Mouse (Mus musculus): Measurements from ENCODE around the gene As3mt. TPM values are rescaled to one million over a fixed set of nuclear protein-coding genes. Genes with fewer than 3 reads are reported as not detected.
"Not testable (repeated sequence)": the region's sequence is repeated elsewhere in the genome, so short reads cannot be mapped to it uniquely, and the experiment has no call there.

Gene As3mt
- polyA plus RNA-seq, 1 experiment from 2014 or later, result 40.1 TPM

DNA sequence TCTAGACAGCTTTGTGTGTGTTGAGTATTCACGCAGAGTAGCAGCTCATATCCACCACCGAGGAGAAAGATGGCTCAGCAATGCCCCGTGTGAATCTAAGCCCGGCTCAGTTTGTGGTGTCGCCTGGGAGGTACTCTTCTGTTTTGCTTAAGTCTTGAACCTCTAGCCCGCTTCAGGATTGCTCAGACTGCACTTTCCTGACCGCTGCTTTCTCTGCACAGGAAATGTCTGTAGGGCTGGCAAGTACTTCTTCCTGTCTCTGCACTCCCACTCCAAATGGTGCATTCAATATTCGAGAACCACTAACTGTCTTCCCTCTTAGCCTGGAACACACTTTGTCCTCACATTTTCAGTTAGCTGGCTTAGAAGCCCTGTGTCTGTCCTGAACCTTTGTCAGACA lies 51.8 kb downstream of the As3mt start:
- ATAC-seq (ENCODE audit: low FRiP score), result no peak
- Histone ChIP-seq H3K27ac (no peak overlapping the region), H3K4me3 (replicated peaks; ENCODE audit: low read length) (no peak overlapping the region), H3K27me3 (ENCODE audit: control insufficient read depth, insufficient read depth, low read length) (peaks cover 6% of the 10 kb centered on the region; the same call in 1 of the 2 replicates), H3K9ac (no peak overlapping the region), H3K36me3 (replicated peaks; ENCODE audit: control insufficient read depth, insufficient read depth) (no peaks in the 10 kb centered on the region), H3K9me3 (ENCODE audit: control insufficient read depth, low read length) (no peaks in the 10 kb centered on the region), H3K4me2 (replicated peaks) (no peak overlapping the region), H3K4me1 (replicated peaks; ENCODE audit: control insufficient read depth, insufficient read depth, low read length) (peaks cover 19% of the 10 kb centered on the region)
- no peak for DNase-seq (ENCODE audit: low spot score)
- WGBS, result 66% methylated on average over 8 of the region's 8 CpGs

DNA sequence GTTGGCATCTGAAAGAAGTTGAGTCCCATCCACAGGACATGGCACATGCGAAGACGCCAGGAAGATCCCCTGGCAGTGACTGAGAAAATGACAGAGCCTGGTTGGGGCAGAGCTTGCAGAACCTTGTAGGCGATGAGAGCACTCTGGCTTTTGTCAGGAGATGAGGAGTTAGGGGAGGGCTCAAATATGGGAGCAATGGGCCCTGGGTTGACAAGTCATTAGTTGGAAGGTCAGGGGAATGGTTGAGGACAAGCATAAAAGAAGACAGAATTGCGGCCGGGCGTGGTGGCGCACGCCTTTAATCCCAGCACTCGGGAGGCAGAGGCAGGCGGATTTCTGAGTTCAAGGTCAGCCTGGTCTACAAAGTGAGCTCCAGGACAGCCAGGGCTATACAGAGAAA lies 52.7 kb downstream of the As3mt start:
- not testable (repeated sequence) for H3K27ac ChIP-seq; H3K4me2 ChIP-seq (replicated peaks); DNase-seq (ENCODE audit: low spot score); H3K4me3 ChIP-seq (replicated peaks; ENCODE audit: low read length); H3K27me3 ChIP-seq (ENCODE audit: control insufficient read depth, insufficient read depth, low read length); ATAC-seq (ENCODE audit: low FRiP score); H3K36me3 ChIP-seq (replicated peaks; ENCODE audit: control insufficient read depth, insufficient read depth); H3K9ac ChIP-seq; H3K9me3 ChIP-seq (ENCODE audit: control insufficient read depth, low read length)
- H3K4me1 ChIP-seq (replicated peaks; ENCODE audit: control insufficient read depth, insufficient read depth, low read length), result peaks cover 27% of the 10 kb centered on the region
- 81% methylated on average over 10 of the region's 10 CpGs for WGBS

DNA sequence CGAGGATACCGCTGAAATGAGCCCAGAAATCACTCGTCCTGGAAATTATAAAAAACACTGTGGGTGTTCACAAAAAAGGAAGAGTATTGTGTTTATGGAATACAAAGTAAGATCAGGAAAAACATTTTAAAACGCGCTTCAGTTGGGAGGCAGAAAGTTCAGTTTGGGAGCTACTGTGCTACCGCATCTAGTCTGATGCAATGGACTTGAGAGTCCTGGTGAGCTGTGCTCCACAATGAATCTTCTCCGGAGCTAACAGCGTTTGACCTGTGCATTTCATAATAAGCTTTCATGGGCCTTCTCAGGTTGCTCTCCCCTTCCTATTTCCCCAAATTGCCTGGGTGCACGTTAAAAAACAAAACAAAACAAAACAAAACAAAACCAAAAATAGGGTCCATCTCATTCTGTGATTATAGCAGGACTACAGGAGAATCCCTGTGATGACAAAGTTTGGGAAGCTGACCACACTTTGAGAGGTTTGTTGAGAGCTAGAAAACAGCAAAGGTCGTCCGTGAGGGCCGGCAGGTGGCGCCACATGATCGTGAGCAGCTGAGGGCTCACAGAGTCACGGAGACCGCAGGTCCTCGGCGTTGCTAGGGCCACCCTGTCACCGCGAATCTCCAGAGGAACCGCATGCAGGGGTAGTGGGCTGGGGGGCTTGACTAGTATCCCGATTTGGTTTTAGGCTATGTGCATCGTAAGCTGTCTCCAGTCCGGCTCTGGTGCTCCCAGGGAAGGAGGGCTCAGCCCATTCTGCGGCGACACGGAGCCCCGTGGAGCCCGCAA lies 53.3 kb downstream of the As3mt start:
- Histone ChIP-seq H3K27me3 (ENCODE audit: control insufficient read depth, insufficient read depth, low read length) (peaks cover 7% of the 10 kb centered on the region; the same call in 1 of the 2 replicates), H3K27ac (peak overlapping the region; percentile 51; the same call in 1 of the 2 replicates), H3K9ac (no peak overlapping the region), H3K4me3 (replicated peaks; ENCODE audit: low read length) (peak overlapping the region; percentile 84), H3K4me1 (replicated peaks; ENCODE audit: control insufficient read depth, insufficient read depth, low read length) (peaks cover 32% of the 10 kb centered on the region), H3K36me3 (replicated peaks; ENCODE audit: control insufficient read depth, insufficient read depth) (no peaks in the 10 kb centered on the region), H3K4me2 (replicated peaks) (peak overlapping the region; percentile 99), H3K9me3 (ENCODE audit: control insufficient read depth, low read length) (no peaks in the 10 kb centered on the region)
- 18% methylated on average over 29 of the region's 29 CpGs for WGBS
- ATAC-seq (ENCODE audit: low FRiP score) (peak; percentile 65), DNase-seq (ENCODE audit: low spot score) (peak; percentile 86)

DNA sequence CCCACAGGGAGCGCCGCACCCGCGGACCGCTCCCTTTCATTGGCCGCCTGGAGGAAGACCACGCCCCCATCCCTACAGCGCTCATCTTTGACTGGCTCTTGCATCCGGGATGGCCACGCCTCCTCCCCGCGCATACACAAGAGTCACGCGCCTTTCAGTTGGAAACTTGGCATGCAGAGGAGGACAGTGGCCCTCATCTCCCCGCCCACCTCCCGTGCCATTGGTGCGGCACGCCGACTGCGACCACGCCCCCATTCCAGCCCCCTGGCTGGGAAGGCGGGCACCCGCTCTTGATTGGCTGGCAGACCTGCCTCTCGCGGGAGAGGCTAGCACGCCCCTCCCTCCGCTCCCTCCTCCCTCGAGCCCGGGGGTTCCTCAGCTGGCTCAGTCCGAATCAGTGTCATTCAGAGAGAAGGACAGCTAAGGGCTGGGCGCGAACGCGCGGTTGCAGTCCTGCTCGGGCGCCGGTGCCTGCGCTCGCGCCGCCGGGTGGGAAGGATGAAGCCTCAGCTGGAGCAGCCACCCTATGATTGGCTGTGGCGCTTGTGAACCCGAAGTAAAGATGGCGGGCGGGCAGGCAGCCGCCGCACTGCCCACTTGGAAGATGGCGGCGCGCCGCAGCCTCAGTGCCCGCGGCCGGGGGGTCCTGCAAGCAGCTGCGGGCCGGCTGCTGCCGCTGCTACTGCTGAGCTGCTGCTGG lies 54.1 kb downstream of the As3mt start, which contains the start of gene Cnnm2:
Gene Cnnm2 (plus strand): TSS at position 350 of the 700 bp plus-strand sequence.
- Histone ChIP-seq H3K4me3 (replicated peaks; ENCODE audit: low read length) (peak within 1 kb of the TSS; percentile 84), H3K4me1 (replicated peaks; ENCODE audit: control insufficient read depth, insufficient read depth, low read length) (peaks cover 38% of the 10 kb centered on the region), H3K36me3 (replicated peaks; ENCODE audit: control insufficient read depth, insufficient read depth) (no peaks in the 10 kb centered on the region), H3K27ac (peak within 1 kb of the TSS; percentile 93), H3K9me3 (ENCODE audit: control insufficient read depth, low read length) (no peaks in the 10 kb centered on the region), H3K4me2 (replicated peaks) (peak within 1 kb of the TSS; percentile 99), H3K27me3 (ENCODE audit: control insufficient read depth, insufficient read depth, low read length) (peaks cover 7% of the 10 kb centered on the region; the same call in 1 of the 2 replicates), H3K9ac (peak within 1 kb of the TSS; percentile 79)
- DNase-seq (ENCODE audit: low spot score) (peak; percentile 98), ATAC-seq (ENCODE audit: low FRiP score) (peak; percentile 97)
- WGBS, result under 1% methylated on average over 57 of the region's 59 CpGs

DNA sequence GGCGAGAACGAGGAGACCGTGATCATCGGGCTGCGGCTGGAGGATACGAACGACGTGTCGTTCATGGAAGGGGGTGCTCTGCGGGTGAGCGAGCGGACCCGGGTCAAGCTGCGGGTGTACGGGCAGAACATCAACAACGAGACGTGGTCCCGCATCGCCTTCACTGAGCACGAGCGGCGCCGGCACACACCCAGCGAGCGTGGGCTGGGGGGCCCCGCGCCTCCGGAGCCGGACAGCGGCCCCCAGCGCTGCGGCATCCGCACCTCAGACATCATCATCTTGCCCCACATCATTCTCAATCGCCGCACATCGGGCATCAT lies 54.7 kb downstream of the As3mt start:
- Histone ChIP-seq H3K4me3 (replicated peaks; ENCODE audit: low read length) (peak overlapping the region; percentile 84), H3K9ac (peak overlapping the region; percentile 79), H3K4me1 (replicated peaks; ENCODE audit: control insufficient read depth, insufficient read depth, low read length) (peaks cover 41% of the 10 kb centered on the region), H3K36me3 (replicated peaks; ENCODE audit: control insufficient read depth, insufficient read depth) (no peaks in the 10 kb centered on the region), H3K9me3 (ENCODE audit: control insufficient read depth, low read length) (no peaks in the 10 kb centered on the region), H3K27ac (peak overlapping the region; percentile 93), H3K4me2 (replicated peaks) (peak overlapping the region; percentile 99), H3K27me3 (ENCODE audit: control insufficient read depth, insufficient read depth, low read length) (peaks cover 7% of the 10 kb centered on the region; the same call in 1 of the 2 replicates)
- DNase-seq (ENCODE audit: low spot score), result peak; percentile 46
- WGBS, result 1% methylated on average over 36 of the region's 36 CpGs
- no peak; the same call in 1 of the 2 replicates for ATAC-seq (ENCODE audit: low FRiP score)

DNA sequence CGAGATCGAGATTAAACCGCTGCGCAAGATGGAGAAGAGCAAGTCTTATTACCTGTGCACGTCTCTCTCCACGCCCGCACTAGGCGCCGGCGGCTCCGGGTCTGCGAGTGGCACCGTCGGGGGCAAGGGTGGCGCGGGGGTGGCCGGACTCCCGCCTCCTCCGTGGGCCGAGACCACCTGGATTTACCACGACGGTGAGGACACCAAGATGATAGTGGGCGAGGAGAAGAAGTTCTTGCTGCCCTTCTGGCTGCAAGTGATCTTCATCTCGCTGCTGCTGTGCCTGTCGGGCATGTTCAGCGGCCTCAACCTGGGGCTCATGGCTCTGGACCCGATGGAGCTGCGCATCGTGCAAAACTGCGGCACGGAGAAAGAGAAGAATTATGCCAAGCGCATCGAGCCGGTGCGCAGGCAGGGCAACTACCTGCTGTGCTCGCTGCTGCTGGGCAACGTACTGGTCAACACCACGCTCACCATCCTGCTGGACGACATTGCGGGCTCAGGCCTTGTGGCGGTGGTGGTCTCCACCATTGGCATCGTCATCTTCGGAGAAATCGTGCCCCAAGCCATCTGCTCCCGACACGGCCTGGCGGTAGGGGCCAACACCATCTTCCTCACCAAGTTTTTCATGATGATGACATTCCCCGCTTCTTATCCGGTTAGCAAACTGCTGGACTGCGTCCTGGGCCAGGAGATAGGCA lies 55.2 kb downstream of the As3mt start:
- Histone ChIP-seq H3K4me1 (replicated peaks; ENCODE audit: control insufficient read depth, insufficient read depth, low read length) (peaks cover 41% of the 10 kb centered on the region), H3K9me3 (ENCODE audit: control insufficient read depth, low read length) (no peaks in the 10 kb centered on the region), H3K27me3 (ENCODE audit: control insufficient read depth, insufficient read depth, low read length) (peaks cover 7% of the 10 kb centered on the region; the same call in 1 of the 2 replicates), H3K9ac (peak overlapping the region; percentile 79), H3K27ac (peak overlapping the region; percentile 93), H3K4me3 (replicated peaks; ENCODE audit: low read length) (peak overlapping the region; percentile 84), H3K4me2 (replicated peaks) (peak overlapping the region; percentile 99), H3K36me3 (replicated peaks; ENCODE audit: control insufficient read depth, insufficient read depth) (no peaks in the 10 kb centered on the region)
- DNase-seq (ENCODE audit: low spot score) (no peak), ATAC-seq (ENCODE audit: low FRiP score) (no peak)
- WGBS, result under 1% methylated on average over 47 of the region's 50 CpGs

DNA sequence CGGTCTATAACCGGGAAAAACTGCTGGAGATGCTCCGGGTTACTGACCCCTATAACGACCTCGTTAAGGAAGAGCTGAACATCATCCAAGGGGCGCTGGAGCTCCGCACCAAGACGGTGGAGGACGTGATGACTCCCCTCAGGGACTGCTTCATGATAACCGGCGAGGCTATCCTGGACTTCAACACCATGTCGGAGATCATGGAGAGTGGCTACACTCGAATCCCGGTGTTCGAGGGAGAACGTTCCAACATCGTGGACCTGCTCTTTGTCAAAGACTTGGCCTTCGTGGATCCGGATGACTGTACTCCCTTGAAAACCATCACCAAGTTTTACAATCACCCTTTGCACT lies 55.7 kb downstream of the As3mt start:
- H3K27ac ChIP-seq, result no peak overlapping the region
- WGBS, result under 1% methylated on average over 19 of the region's 19 CpGs
- H3K4me2 ChIP-seq (replicated peaks), result peak overlapping the region; percentile 99
- H3K9ac ChIP-seq, result peak overlapping the region; percentile 79
- peaks cover 41% of the 10 kb centered on the region for H3K4me1 ChIP-seq (replicated peaks; ENCODE audit: control insufficient read depth, insufficient read depth, low read length)
- no peaks in the 10 kb centered on the region for H3K9me3 ChIP-seq (ENCODE audit: control insufficient read depth, low read length)
- no peaks in the 10 kb centered on the region for H3K36me3 ChIP-seq (replicated peaks; ENCODE audit: control insufficient read depth, insufficient read depth)
- H3K4me3 ChIP-seq (replicated peaks; ENCODE audit: low read length), result peak overlapping the region; percentile 84
- H3K27me3 ChIP-seq (ENCODE audit: control insufficient read depth, insufficient read depth, low read length), result peaks cover 7% of the 10 kb centered on the region; the same call in 1 of the 2 replicates
- peak; percentile 48 for DNase-seq (ENCODE audit: low spot score)
- no peak for ATAC-seq (ENCODE audit: low FRiP score)

DNA sequence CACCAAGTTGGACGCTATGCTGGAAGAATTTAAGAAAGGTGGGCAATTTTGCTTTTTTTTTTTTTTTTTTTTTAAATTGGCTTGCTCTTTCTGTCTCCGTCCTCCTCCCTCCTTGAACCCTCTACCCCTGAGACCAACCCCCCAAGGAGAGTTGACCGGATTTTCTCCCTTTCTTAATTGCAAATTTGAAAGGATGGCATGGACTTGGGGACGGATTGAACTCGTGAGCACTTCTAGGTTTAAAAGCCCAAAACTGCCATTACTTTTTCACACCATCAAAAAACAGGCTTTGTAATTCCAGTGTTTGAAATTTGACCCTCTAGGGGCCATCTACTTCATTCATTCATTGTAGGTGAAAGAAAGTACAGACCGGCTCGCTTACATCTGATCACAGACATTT lies 56.1 kb downstream of the As3mt start:
- WGBS, result 11% methylated on average over 7 of the region's 7 CpGs
- ATAC-seq (ENCODE audit: low FRiP score), result no peak

More for the DNA sequence above, 56.1 kb downstream of the As3mt start:
- H3K4me1 ChIP-seq (replicated peaks; ENCODE audit: control insufficient read depth, insufficient read depth, low read length), result peaks cover 41% of the 10 kb centered on the region
- DNase-seq (ENCODE audit: low spot score), result no peak
- no peaks in the 10 kb centered on the region for H3K9me3 ChIP-seq (ENCODE audit: control insufficient read depth, low read length)
- peaks cover 7% of the 10 kb centered on the region; the same call in 1 of the 2 replicates for H3K27me3 ChIP-seq (ENCODE audit: control insufficient read depth, insufficient read depth, low read length)
- H3K9ac ChIP-seq, result peak overlapping the region; percentile 79
- H3K4me2 ChIP-seq (replicated peaks), result peak overlapping the region; percentile 99
- H3K36me3 ChIP-seq (replicated peaks; ENCODE audit: control insufficient read depth, insufficient read depth), result no peaks in the 10 kb centered on the region
- H3K4me3 ChIP-seq (replicated peaks; ENCODE audit: low read length), result peak overlapping the region; percentile 84
- H3K27ac ChIP-seq, result no peak overlapping the region

Data from hindbrain, embryonic 14.5 days (tissue).